Mouse (Mus musculus): Measurements from ENCODE around the gene Bclaf3.
A peak's percentile ranks its signal among the peaks of the same experiment; 100 is the strongest.
"Not testable (repeated sequence)": the region's sequence is repeated elsewhere in the genome, so short reads cannot be mapped to it uniquely, and the experiment has no call there.

The Bclaf3 gene

DNA sequence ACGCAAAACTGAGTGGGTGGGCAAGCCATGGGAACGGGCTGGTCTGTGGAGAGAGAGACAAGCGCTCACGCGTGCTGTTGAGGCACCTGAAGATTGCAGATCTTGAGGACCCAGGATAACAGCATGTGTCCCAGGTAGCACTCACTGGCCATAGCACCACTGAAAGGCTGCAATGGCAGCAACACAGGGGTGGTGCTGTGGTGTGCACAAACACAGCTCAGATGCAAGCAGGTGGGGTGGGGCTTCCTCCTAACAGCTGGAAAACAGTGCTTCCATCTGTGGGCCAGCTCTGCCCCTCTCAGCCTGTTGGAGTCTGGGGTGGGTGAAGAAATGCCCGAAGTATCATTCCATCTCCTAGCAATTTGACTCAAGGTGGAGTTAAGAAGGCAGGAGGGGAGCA lies at the start of gene Bclaf3:
Gene Bclaf3 (plus strand): TSS at position 301 of the 400 bp plus-strand sequence.
- DNase-seq (ENCODE audit: low read depth, low spot score) = no peak

- DNase-seq (ENCODE audit: low read depth, low spot score) = not testable (repeated sequence)
These were observed 48.1 kb upstream of the Bclaf3 start for GRCm38 (mm10) chrX:159478243-159478940.

- DNase-seq (ENCODE audit: low read depth, low spot score) = peak; percentile 41
These were observed 42.2 kb upstream of the Bclaf3 start for GRCm38 (mm10) chrX:159484247-159484646.

- DNase-seq (ENCODE audit: low read depth, low spot score) = no peak
These were observed 23.3 kb upstream of the Bclaf3 start for GRCm38 (mm10) chrX:159503181-159503580.

DNA sequence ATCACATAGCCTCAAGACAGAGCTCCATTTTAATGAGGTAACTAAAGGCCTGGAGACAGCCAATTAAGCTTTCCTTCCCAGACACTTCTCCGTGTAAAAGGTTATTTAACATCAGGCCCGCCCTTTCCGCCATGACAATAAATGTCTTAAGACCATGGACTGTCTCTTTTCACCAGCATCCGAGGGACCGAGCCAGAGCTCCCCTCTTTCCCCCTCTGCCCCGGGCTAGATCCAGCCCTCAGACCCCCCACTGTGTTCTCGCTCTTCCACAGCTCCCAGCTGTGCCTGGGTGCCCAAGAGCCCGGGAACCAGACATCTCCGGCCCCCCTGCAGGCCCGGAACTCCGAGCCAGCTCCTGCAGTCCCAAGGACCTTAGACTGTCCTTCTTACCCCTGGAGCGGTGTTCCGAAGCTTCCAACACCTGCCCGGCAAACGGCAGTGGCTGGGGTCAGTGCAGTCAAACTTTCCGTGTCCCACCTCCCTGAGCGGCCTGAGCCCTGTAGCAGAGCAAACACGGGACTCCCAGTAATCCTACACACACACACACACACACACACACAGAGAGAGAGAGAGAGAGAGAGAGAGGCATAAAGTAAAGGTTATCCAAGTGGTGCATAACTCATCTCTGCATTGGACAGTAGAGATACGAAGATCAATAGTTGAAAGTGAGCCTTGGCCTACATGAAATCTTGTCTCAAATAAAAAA lies 18.0 kb upstream of the Bclaf3 start:
- no peak for DNase-seq (ENCODE audit: low read depth, low spot score)

DNA sequence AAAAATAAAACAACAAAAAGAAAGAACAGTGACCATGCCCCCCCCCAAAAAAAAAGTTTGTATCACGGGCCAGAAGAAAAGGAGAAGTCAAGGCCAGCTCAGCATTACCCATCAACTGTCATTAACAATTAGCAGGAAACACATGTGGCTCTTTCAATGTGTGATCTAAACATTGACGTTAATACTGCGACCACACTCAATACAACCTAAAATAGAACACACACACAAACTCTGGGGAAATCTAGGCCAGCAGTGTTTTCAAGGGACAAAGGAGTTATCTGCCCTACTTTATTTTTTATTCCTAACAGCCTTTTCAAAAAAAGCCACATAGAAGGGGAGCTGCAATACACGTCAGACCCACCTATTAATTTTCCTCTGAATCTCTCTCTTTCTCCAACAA lies 17.4 kb upstream of the Bclaf3 start:
- no peak for DNase-seq (ENCODE audit: low read depth, low spot score)

GRCm38 (mm10) chrX:159509847-159510715 lies 16.4 kb upstream of the Bclaf3 start:
- peak; percentile 75 for DNase-seq (ENCODE audit: low read depth, low spot score)

DNA sequence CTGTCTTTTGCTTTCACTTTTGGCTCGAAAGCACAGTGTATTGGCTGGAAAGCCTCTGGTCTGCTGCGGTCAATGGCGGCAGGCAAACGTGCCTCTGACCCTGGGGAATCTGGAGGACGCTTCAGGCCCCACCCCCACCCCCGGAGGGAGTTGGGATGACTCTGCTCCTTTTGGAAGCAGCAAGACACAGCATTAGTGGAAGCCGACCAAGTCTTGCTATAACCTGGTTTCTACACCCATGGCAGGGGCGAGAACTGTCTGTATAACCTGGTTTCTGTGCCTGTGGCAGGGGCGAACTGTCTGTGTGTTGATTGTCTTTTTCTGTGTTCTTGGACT lies 15.8 kb upstream of the Bclaf3 start:
- no peak for DNase-seq (ENCODE audit: low read depth, low spot score)

DNA sequence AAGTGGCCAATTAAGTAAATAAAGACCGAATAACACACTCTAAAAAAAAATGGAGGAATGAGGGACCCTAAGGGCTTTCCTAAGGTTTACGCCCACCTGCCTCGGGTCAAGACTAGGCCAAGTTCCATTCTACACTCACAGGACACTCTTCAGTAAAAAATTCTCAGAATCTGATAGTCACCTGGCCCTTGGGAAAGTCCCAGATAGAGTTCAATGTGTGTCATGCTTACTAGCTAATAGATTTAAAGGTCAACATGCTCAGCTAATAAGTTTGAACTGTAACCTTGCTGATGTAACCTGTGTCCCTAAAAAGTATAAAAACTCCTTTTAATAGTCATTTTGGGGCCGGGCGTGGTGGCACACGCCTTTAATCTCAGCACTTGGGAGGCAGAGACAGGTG lies 10.9 kb upstream of the Bclaf3 start:
- DNase-seq (ENCODE audit: low read depth, low spot score) = no peak

DNA sequence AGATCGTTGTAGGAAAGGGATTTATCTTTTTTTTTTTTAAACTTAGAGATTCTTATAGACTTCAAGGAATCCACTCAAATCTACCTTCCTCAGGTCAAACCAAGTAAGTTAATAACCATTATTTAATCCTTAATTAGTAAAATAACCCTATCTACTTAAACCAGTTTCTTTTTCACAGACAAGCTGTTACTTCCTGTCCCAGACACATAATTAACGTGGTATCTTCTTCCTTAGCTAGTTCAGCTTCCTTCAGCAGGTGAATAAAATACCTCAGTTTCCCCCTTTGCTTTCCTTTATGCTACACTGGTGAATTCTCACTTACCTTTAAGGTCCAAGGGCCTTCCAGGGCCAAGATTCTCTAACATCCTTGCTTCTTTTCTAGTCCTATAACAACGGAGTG lies 4.7 kb upstream of the Bclaf3 start:
- no peak for DNase-seq (ENCODE audit: low read depth, low spot score)

- DNase-seq (ENCODE audit: low read depth, low spot score) = no peak
These were observed 3.8 kb upstream of the Bclaf3 start for GRCm38 (mm10) chrX:159522651-159523050.

- peak; percentile 95 for DNase-seq (ENCODE audit: low read depth, low spot score)
These were observed 5.9 kb downstream of the Bclaf3 start for GRCm38 (mm10) chrX:159532427-159532810.

GRCm38 (mm10) chrX:159532811-159533462 lies 6.4 kb downstream of the Bclaf3 start:
- peak; percentile 67 for DNase-seq (ENCODE audit: low read depth, low spot score)

- no peak for DNase-seq (ENCODE audit: low read depth, low spot score)
These were observed 15.4 kb downstream of the Bclaf3 start for GRCm38 (mm10) chrX:159541936-159542335.

GRCm38 (mm10) chrX:159547093-159547492 lies 20.6 kb downstream of the Bclaf3 start:
- DNase-seq (ENCODE audit: low read depth, low spot score) = no peak

DNA sequence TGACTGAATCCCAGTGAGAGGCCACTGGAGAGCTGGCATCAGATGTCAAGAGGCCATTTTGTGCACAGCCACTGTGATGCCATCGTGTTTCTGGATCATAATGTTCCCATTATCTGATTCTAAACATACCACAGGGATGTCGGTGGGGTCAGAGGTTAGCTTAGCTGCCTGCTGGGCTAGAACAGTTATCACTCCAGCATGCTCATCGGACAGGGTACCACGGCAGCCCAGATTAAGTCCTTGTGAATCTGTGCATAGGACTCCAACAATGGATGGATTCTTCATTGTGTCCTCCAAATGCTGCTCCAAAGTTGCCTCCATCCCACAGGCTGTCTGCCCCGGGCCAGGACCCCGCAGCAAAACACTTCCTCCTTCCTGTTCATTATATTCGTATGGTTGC lies 58.2 kb downstream of the Bclaf3 start:
- DNase-seq (ENCODE audit: low read depth, low spot score) = not testable (repeated sequence)

DNA sequence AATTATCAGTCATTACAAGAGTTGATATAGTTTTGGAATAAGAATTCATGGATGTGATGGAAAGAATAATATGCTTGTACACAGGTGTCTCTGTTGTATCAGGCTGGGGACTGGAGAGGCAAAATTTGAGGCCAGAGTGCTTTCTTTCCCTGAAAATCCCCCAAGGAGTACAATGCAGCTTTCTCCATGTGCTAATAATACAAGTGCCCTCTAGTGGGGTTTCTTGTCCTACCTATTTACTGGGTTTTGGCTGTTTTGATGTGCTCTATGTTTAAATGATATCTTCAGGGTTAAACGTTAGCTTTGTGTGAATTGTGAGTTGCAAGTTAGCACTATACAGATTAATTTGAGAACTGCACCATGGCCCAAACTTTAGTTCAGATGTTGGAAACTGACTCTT lies 65.1 kb downstream of the Bclaf3 start:
- peak; percentile 2 for DNase-seq (ENCODE audit: low read depth, low spot score)

DNA sequence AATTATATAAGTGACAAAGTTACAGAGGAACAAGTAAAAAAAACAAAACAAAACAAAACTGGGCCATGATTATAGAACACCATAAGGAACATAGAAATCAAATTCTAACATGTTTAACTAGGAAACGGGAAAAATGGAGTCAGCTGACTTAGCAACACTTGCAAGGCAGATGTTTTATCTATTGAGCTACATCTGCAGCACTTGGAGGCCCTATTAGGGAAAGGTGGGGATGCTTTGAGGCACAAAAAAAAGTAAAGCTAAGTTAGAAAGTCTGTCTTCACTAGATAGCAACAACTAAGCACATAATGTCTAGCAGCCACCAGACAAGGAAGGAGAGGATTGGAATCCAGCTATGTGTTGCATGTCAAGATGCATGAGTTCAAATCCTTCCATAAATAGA lies 71.0 kb downstream of the Bclaf3 start:
- DNase-seq (ENCODE audit: low read depth, low spot score) = no peak

GRCm38 (mm10) chrX:159604832-159605231 lies 78.3 kb downstream of the Bclaf3 start:
- no peak for DNase-seq (ENCODE audit: low read depth, low spot score)

- peak; percentile 42 for DNase-seq (ENCODE audit: low read depth, low spot score)
These were observed 80.4 kb downstream of the Bclaf3 start for GRCm38 (mm10) chrX:159606936-159607335.

- DNase-seq (ENCODE audit: low read depth, low spot score) = peak; percentile 37
These were observed 99.9 kb downstream of the Bclaf3 start for GRCm38 (mm10) chrX:159626208-159626906.
